Mouse (Mus musculus) kidney, postnatal 0 days (tissue): ENCODE data around the gene Slc35d3. TPM values are rescaled to one million over a fixed set of nuclear protein-coding genes. Genes with fewer than 3 reads are reported as not detected.
A peak's percentile ranks its signal among the peaks of the same experiment; 100 is the strongest.

ENCODE experiments used
- ATAC-seq: fragments of 200-750 bp; cut with Nextera tagmentation; replicated peaks from 2 replicates; pipeline ENCODE4 v1.8.0; 2017; ENCODE audit warnings: low read depth, moderate number of reproducible peaks, moderate TSS enrichment, moderate library complexity; ENCODE audit not compliant: low FRiP score
- DNase-seq: peaks from one replicate; pipeline ENCODE4 v3.0.0-alpha.2; 2016; ENCODE audit warnings: low spot score
- H3K27ac ChIP-seq: fragments of 300-500 bp; sonication (generic); 2 replicates; pipeline ENCODE4 v1.5.1; 2014; ENCODE audit warnings: mild to moderate bottlenecking
- H3K27me3 ChIP-seq: fragments of 300-500 bp; sonication (generic); 2 replicates; pipeline ENCODE4 v1.6.1; 2014; ENCODE audit warnings: low read length, mixed read lengths; ENCODE audit not compliant: insufficient read depth
- H3K36me3 ChIP-seq: fragments of 300-500 bp; sonication (generic); 2 replicates; pipeline ENCODE4 v1.6.1; 2014; ENCODE audit warnings: low read length, mixed read lengths; ENCODE audit not compliant: insufficient read depth
- H3K4me1 ChIP-seq: fragments of 300-500 bp; sonication (generic); replicated peaks from 2 replicates; pipeline ENCODE4 v1.6.1; 2014; ENCODE audit warnings: antibody characterized with exemption, low read length, mixed read lengths; ENCODE audit not compliant: insufficient read depth
- H3K4me2 ChIP-seq: fragments of 300-500 bp; sonication (generic); 2 replicates; pipeline ENCODE4 v1.6.1; 2014; ENCODE audit warnings: mild to moderate bottlenecking, low read length, moderate library complexity, mixed read lengths
- H3K4me3 ChIP-seq: fragments of 300-500 bp; sonication (generic); replicated peaks from 2 replicates; pipeline ENCODE4 v1.5.1; 2014; ENCODE audit warnings: low read depth, low read length
- H3K9ac ChIP-seq: fragments of 300-500 bp; sonication (generic); 2 replicates; pipeline ENCODE4 v1.6.1; 2014; ENCODE audit warnings: low read depth, low read length
- H3K9me3 ChIP-seq: fragments of 300-500 bp; sonication (generic); replicated peaks from 2 replicates; pipeline ENCODE4 v1.6.1; 2016; ENCODE audit warnings: low read length, inconsistent platforms, mixed read lengths
- CTCF ChIP-seq: IDR thresholded peaks from 2 replicates; pipeline ENCODE4 v1.5.1; 2016; ENCODE audit warnings: antibody characterized with exemption, low read depth, mild to moderate bottlenecking, moderate library complexity
- WGBS: fragments of 180-500 bp; shearing (Covaris S2); extraction: QIAGEN DNeasy Blood & Tissue Kit; methylation state at CpG from one replicate; pipeline ENCODE4 v1.1.7; 2014; 5-methylcytosine and 5-hydroxymethylcytosine counted together
- polyA plus RNA-seq: library from polyadenylated mRNA; unstranded; fragments of >200 nt; fragmentation: Nextera tagmentation; extraction: Ambion mirVana; gene quantifications from 2 replicates; pipeline ENCODE4 v1.2.1, GENCODE M21; 2015

Gene Slc35d3
- 0.07 and 0.11 TPM in 2 replicates for polyA plus RNA-seq

DNA sequence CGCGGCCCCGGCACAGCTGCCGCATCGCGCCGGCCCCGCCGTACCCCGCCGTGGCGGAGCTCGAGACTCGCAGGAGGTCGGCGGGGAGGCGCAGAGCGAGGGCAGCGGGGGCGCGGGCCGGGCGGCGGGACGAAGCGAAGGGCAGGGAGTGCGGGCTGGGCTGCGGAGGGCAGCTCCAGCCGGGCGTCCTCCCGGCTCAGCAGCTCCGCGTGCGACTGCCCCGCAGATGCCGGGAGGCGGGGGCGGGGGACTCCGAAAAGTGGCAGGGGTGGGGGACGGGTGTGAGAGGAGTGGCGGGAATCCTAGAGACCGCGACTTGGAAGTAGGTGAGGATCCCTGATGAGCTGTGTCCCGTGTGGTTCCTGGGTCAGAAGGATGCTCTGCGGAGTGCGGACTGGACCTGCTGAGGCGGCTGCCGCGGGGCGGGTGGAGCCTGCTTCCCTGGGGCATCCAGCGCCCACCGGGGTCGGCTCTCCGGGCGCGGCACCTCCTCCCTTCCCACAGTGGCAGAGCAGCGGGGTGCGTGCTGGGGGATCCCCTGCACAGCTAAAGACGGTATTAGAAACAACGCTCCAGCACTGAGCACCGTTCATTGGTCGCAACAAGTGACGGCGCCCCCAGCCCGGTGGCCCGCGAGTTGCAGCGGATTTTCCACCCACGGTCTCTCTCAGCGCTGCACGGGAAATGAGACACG is at the start of gene Slc35d3:
Slc35d3 (minus strand) TSS at position 462 of the 694 bp plus-strand sequence.
- H3K27me3 ChIP-seq, result peaks cover 42% of the 10 kb centered on the region
- H3K27ac ChIP-seq, result no peak within 1 kb of the TSS
- no peaks in the 10 kb centered on the region for H3K9me3 ChIP-seq
- H3K4me2 ChIP-seq, result peak within 1 kb of the TSS; percentile 94
- H3K4me1 ChIP-seq, result peaks cover 22% of the 10 kb centered on the region
- H3K9ac ChIP-seq, result peak within 1 kb of the TSS; percentile 42
- TF ChIP-seq CTCF, result no peak
- H3K36me3 ChIP-seq, result no peaks in the 10 kb centered on the region
- peak; percentile 14 for DNase-seq
- ATAC-seq, result 0 out of 2 replicates have a peak, but pooled peaks have one; percentile 35
- WGBS, result under 1% methylated on average over 62 of the region's 72 CpGs
- H3K4me3 ChIP-seq, result peak within 1 kb of the TSS; percentile 47

DNA sequence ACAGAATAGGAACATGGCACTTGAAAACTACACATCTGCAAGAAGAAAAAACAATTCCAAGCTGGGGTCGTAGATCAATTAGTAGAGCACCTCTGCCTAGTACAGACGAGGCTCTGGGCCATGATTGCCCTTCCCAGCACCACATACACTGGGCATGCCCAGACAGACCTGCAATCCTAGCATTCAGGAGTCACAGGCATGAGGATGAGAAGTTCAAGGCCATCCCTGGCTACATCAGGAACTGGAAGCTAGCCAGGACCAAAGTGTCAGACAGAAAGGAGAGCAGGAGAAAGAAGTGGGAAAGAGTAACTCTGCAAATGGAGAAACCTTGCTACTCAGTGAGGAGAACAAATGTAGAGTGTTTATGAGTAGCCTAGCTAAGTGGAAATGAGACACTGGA is 48.9 kb upstream of the Slc35d3 start:
- Histone ChIP-seq H3K9me3 (no peaks in the 10 kb centered on the region), H3K4me2 (no peak overlapping the region), H3K36me3 (peaks cover 11% of the 10 kb centered on the region; the same call in 1 of the 2 replicates), H3K4me3 (no peak overlapping the region), H3K27me3 (no peaks in the 10 kb centered on the region), H3K27ac (no peak overlapping the region), H3K4me1 (no peaks in the 10 kb centered on the region), H3K9ac (no peak overlapping the region)
- 54% methylated on average over 2 of the region's 2 CpGs for WGBS
- no peak for DNase-seq
- TF ChIP-seq CTCF, result no peak
- no peak for ATAC-seq

- Histone ChIP-seq H3K9ac (no peak overlapping the region), H3K4me1 (no peaks in the 10 kb centered on the region), H3K4me2 (no peak overlapping the region), H3K36me3 (peaks cover 9% of the 10 kb centered on the region; the same call in 1 of the 2 replicates), H3K27me3 (no peaks in the 10 kb centered on the region), H3K9me3 (no peaks in the 10 kb centered on the region), H3K4me3 (no peak overlapping the region), H3K27ac (no peak overlapping the region)
- WGBS, result 20% methylated on average over 4 of the region's 4 CpGs
- TF ChIP-seq CTCF, result peak; percentile 76
- DNase-seq, result peak; percentile 69
- ATAC-seq, result no peak
Measured at GRCm38 (mm10) chr10:19893976-19894375, 42.7 kb upstream of the Slc35d3 start.

GRCm38 (mm10) chr10:19893146-19893545 is 41.9 kb upstream of the Slc35d3 start:
- 58% methylated on average over 6 of the region's 6 CpGs for WGBS
- H3K27me3 ChIP-seq, result no peaks in the 10 kb centered on the region
- ATAC-seq (no peak), DNase-seq (peak; percentile 6)
- H3K4me2 ChIP-seq, result no peak overlapping the region
- H3K36me3 ChIP-seq, result peaks cover 9% of the 10 kb centered on the region; the same call in 1 of the 2 replicates
- no peak overlapping the region for H3K4me3 ChIP-seq
- H3K27ac ChIP-seq, result no peak overlapping the region
- TF ChIP-seq CTCF, result no peak
- H3K9ac ChIP-seq, result no peak overlapping the region
- H3K4me1 ChIP-seq, result no peaks in the 10 kb centered on the region
- H3K9me3 ChIP-seq, result no peaks in the 10 kb centered on the region

DNA sequence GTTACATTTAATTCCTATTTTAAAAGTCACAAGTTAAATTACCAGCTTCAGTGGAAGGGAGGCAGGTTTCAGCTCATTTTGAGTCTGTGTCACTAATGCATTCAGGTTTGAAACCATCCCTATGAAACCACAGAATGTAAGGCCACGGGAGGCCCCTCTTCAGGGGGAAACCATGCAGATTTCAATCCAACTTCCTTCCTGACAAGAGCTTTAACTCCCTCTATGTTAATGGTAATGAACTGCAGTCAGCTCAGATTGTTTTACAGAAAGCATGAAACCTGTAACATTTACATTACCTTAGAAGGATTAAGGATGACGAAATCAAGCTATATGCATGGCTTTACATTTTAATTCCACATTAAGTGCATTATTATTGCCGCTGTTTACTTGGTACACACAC is 40.4 kb upstream of the Slc35d3 start:
- Histone ChIP-seq H3K9me3 (no peaks in the 10 kb centered on the region), H3K36me3 (peaks cover 12% of the 10 kb centered on the region; the same call in 1 of the 2 replicates), H3K4me2 (no peak overlapping the region), H3K4me1 (no peaks in the 10 kb centered on the region), H3K27me3 (no peaks in the 10 kb centered on the region), H3K9ac (no peak overlapping the region), H3K27ac (no peak overlapping the region), H3K4me3 (no peak overlapping the region)
- no peak for ATAC-seq
- 68% methylated on average over 3 of the region's 3 CpGs for WGBS
- no peak for TF ChIP-seq CTCF
- no peak for DNase-seq

GRCm38 (mm10) chr10:19889908-19890307 is 38.6 kb upstream of the Slc35d3 start:
- WGBS, result 90% methylated on average over 3 of the region's 3 CpGs
- Histone ChIP-seq H3K4me2 (no peak overlapping the region), H3K4me3 (no peak overlapping the region), H3K36me3 (peaks cover 10% of the 10 kb centered on the region; the same call in 1 of the 2 replicates), H3K27me3 (no peaks in the 10 kb centered on the region), H3K4me1 (no peaks in the 10 kb centered on the region), H3K27ac (no peak overlapping the region), H3K9ac (no peak overlapping the region), H3K9me3 (no peaks in the 10 kb centered on the region)
- no peak for TF ChIP-seq CTCF
- DNase-seq, result no peak
- no peak for ATAC-seq
